Mouse (Mus musculus) liver, postnatal 0 days (tissue): ENCODE results near the gene Oxsm.

ENCODE experiments used
- CTCF ChIP-seq: sonication (generic); IDR thresholded peaks from 2 replicates; pipeline ENCODE4 v1.5.1; 2016; ENCODE audit warnings: antibody characterized with exemption, low read depth
- EP300 ChIP-seq: IDR thresholded peaks from 2 replicates; pipeline ENCODE4 v1.6.1; 2016; ENCODE audit warnings: antibody characterized with exemption, low read depth, mild to moderate bottlenecking

DNA sequence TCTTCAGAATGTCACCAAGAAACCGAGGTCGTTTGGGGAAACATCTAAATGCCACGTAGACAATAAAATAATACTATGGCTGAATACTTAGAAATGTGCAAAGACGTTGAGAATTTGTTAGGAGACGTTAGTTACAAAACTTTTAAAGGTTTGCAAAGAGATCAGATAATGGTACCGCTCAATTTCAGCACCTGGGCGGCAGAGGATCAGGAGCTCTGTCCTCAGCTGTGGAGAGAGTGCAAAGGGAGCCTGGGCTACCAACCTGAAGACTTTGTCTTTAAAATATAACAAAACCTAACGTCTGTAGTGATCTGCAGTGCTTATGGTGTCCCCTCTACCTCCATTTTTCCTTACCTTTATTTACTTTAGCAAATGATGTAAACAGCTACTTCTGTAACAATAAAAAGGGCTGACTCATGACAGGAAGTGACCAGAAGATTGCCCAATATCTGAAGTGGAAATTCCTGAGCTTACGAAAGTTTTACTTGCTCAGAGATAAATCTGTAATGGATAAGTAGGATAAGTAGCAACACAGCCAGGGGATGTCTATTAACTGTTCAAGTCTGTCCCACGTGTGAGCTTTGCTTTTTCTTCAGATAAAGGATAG is 5.9 kb downstream of the Oxsm start:
- no peak for TF ChIP-seq CTCF
- TF ChIP-seq EP300, result no peak
